Mouse (Mus musculus): ENCODE data around the gene Hinfp. TPM values are rescaled to one million over a fixed set of nuclear protein-coding genes. Genes with fewer than 3 reads are reported as not detected.

The Hinfp gene
- polyA plus RNA-seq, 1 experiment: 21.6 TPM

DNA sequence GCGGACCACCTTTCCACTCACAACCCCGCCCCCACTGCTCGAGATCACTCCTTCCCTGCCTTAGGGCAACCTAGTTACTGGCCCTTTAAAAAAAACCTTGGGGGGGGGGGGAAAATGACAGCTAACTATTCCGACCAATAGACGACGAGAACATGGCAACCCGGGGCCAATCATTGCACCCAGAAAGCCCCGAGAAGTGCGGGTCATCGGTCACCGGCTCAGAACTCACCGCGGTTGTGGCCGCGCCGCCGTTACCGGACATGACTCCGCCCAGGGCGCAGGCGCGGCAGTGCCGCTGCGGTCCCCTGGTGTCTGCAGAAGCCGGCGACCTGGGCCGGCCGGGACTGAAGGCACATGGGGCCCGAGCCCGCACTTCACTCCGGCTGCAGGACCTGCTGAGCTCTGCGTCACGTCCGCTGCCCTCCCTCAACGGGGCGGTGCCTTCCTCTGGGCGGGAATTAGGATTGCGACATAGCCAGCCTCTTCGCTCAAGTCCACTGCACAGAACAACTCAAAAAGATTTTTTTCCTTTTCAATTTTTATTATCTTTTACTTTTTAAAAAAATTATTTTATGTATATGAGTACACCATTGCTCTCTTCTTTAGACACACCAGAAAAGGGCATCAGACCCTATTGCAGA lies 38.4 kb upstream of the Hinfp start, which contains the start of gene Hmbs:
Gene Hmbs (minus strand): TSS at position 448 of the 641 bp plus-strand sequence.
- peak within 1 kb of the TSS; percentile 99 for H3K27ac ChIP-seq (ENCODE audit: control insufficient read depth, insufficient read depth, low read depth, low read length, poor library complexity)
- H3K4me3 ChIP-seq (replicated peaks; ENCODE audit: control insufficient read depth, low read depth, low read length): peak within 1 kb of the TSS; percentile 83
- WGBS: under 1% methylated on average over 39 of the region's 39 CpGs
- peak; percentile 82; the same call in 1 of the 2 replicates for TF ChIP-seq POLR2A (IDR thresholded peaks at IDR 0.05; ENCODE audit: borderline replicate concordance, control insufficient read depth, low read depth, low read length)
- TF ChIP-seq CTCF (IDR thresholded peaks at IDR 0.05; ENCODE audit: control insufficient read depth, insufficient read depth, low read length): 0 out of 2 replicates have a peak, but pooled peaks have one; percentile 3
- H3K4me1 ChIP-seq (ENCODE audit: control insufficient read depth, insufficient read depth, low read length): no peaks in the 10 kb centered on the region

DNA sequence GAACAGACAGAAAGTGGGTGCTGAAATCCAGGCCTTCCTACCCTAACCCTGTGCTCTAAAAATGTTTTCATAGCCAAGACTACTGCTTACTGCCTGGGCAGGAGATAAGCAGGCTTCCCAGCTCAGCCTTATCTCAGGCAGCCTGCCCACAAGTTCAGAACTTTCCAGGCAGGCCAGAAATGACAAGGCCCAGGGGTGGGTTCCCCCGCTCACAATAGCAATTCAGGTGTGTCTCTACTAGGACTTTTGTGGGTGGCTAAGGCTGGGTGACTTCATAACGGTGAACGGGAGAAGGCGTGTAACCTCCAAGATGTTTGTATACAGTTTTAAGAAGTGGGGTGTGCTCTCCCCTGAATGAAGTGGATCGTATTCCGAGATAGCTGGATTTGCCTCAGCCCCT lies 37.8 kb upstream of the Hinfp start:
- peak overlapping the region; percentile 83 for H3K4me3 ChIP-seq (replicated peaks; ENCODE audit: control insufficient read depth, low read depth, low read length)
- 6% methylated on average over 6 of the region's 6 CpGs for WGBS
- H3K4me1 ChIP-seq (ENCODE audit: control insufficient read depth, insufficient read depth, low read length): no peaks in the 10 kb centered on the region
- peak overlapping the region; percentile 99 for H3K27ac ChIP-seq (ENCODE audit: control insufficient read depth, insufficient read depth, low read depth, low read length, poor library complexity)
- TF ChIP-seq CTCF (IDR thresholded peaks at IDR 0.05; ENCODE audit: control insufficient read depth, insufficient read depth, low read length) (no peak), POLR2A (IDR thresholded peaks at IDR 0.05; ENCODE audit: borderline replicate concordance, control insufficient read depth, low read depth, low read length) (no peak)

DNA sequence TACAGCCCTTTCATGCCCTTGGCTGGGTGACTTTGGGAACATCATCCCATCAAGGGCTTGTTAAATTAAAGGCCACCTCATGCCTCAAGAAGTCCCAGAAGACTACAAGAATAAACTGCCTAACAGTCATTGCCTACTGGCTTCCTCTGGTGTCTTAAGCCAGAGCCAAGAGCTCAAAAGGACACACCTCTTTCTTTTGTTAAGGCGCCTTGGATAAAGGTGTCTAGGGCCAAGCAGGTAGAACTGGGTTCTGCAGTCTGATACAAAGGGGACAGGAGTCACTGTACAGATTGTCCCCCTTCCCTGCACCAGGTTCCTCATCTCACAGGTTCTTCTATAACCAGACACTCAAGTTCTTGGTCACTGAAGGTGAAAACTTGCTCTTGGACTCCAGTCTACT lies 37.1 kb upstream of the Hinfp start:
- TF ChIP-seq CTCF (IDR thresholded peaks at IDR 0.05; ENCODE audit: control insufficient read depth, insufficient read depth, low read length): no peak
- no peak for TF ChIP-seq POLR2A (IDR thresholded peaks at IDR 0.05; ENCODE audit: borderline replicate concordance, control insufficient read depth, low read depth, low read length)
- no peaks in the 10 kb centered on the region for H3K4me1 ChIP-seq (ENCODE audit: control insufficient read depth, insufficient read depth, low read length)
- H3K4me3 ChIP-seq (replicated peaks; ENCODE audit: control insufficient read depth, low read depth, low read length): peak overlapping the region; percentile 46
- WGBS: 61% methylated on average over 1 of the region's 1 CpGs
- peak overlapping the region; percentile 99 for H3K27ac ChIP-seq (ENCODE audit: control insufficient read depth, insufficient read depth, low read depth, low read length, poor library complexity)

GRCm38 (mm10) chr9:44342173-44342572 lies 36.7 kb upstream of the Hinfp start:
- H3K4me3 ChIP-seq (replicated peaks; ENCODE audit: control insufficient read depth, low read depth, low read length): peak overlapping the region; percentile 87
- no peak for TF ChIP-seq CTCF (IDR thresholded peaks at IDR 0.05; ENCODE audit: control insufficient read depth, insufficient read depth, low read length)
- TF ChIP-seq POLR2A (IDR thresholded peaks at IDR 0.05; ENCODE audit: borderline replicate concordance, control insufficient read depth, low read depth, low read length): peak; percentile 99
- no peaks in the 10 kb centered on the region; the same call in 1 of the 2 replicates for H3K4me1 ChIP-seq (ENCODE audit: control insufficient read depth, insufficient read depth, low read length)
- 49% methylated on average over 3 of the region's 3 CpGs for WGBS
- peak overlapping the region; percentile 99 for H3K27ac ChIP-seq (ENCODE audit: control insufficient read depth, insufficient read depth, low read depth, low read length, poor library complexity)

DNA sequence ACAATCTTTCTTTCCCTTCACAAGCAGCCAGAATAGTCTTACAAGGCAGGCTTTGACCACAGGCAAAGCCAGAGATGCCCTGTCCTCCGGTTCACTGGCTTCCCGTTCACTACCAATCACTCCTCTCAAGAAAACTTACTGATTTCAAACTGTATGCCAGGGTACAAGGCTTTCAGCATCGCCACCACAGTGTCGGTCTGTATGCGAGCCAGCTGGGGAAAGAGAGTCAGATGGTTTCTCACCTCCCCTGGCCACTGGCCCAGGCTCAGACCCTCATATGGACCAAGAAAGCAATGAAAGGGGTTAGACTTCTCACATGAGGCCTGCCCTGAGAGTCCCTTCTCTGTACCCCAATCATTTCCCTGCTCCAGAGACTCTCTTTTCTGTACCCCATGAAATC lies 36.0 kb upstream of the Hinfp start:
- 72% methylated on average over 5 of the region's 5 CpGs for WGBS
- peak overlapping the region; percentile 89 for H3K27ac ChIP-seq (ENCODE audit: control insufficient read depth, insufficient read depth, low read depth, low read length, poor library complexity)
- H3K4me3 ChIP-seq (replicated peaks; ENCODE audit: control insufficient read depth, low read depth, low read length): peak overlapping the region; percentile 87
- no peaks in the 10 kb centered on the region; the same call in 1 of the 2 replicates for H3K4me1 ChIP-seq (ENCODE audit: control insufficient read depth, insufficient read depth, low read length)
- TF ChIP-seq POLR2A (IDR thresholded peaks at IDR 0.05; ENCODE audit: borderline replicate concordance, control insufficient read depth, low read depth, low read length): no peak
- TF ChIP-seq CTCF (IDR thresholded peaks at IDR 0.05; ENCODE audit: control insufficient read depth, insufficient read depth, low read length): no peak

DNA sequence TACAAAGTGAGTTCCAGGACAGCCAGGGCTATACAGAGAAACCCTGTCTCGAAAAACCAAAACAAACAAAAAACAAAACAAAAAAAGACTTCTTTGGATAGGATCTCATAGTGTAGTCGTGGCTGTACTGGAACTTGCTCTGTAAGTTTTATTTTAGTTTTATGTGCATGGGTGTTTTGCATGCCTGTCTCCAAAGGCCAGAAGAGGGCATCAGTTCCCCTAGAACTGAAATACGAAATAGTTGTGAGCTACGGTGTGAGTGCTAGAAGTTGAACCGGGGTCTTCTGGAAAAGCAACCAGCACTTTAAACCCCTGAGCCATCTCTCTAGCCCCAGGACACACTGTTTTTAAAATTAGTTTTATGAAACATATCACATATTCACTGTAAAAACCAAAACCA lies 33.1 kb upstream of the Hinfp start:
- peak overlapping the region; percentile 44; the same call in 1 of the 2 replicates for H3K27ac ChIP-seq (ENCODE audit: control insufficient read depth, insufficient read depth, low read depth, low read length, poor library complexity)
- TF ChIP-seq CTCF (IDR thresholded peaks at IDR 0.05; ENCODE audit: control insufficient read depth, insufficient read depth, low read length) (no peak), POLR2A (IDR thresholded peaks at IDR 0.05; ENCODE audit: borderline replicate concordance, control insufficient read depth, low read depth, low read length) (no peak)
- H3K4me3 ChIP-seq (replicated peaks; ENCODE audit: control insufficient read depth, low read depth, low read length): peak overlapping the region; percentile 58
- 72% methylated on average over 5 of the region's 5 CpGs for WGBS
- no peaks in the 10 kb centered on the region; the same call in 1 of the 2 replicates for H3K4me1 ChIP-seq (ENCODE audit: control insufficient read depth, insufficient read depth, low read length)

GRCm38 (mm10) chr9:44337436-44338169 lies 32.1 kb upstream of the Hinfp start:
- 84% methylated on average over 9 of the region's 9 CpGs for WGBS
- Histone ChIP-seq H3K27ac (ENCODE audit: control insufficient read depth, insufficient read depth, low read depth, low read length, poor library complexity) (peak overlapping the region; percentile 43; the same call in 1 of the 2 replicates), H3K4me3 (replicated peaks; ENCODE audit: control insufficient read depth, low read depth, low read length) (peak overlapping the region; percentile 72), H3K4me1 (ENCODE audit: control insufficient read depth, insufficient read depth, low read length) (no peaks in the 10 kb centered on the region; the same call in 1 of the 2 replicates)
- TF ChIP-seq POLR2A (IDR thresholded peaks at IDR 0.05; ENCODE audit: borderline replicate concordance, control insufficient read depth, low read depth, low read length) (peak; percentile 13; the same call in 1 of the 2 replicates), CTCF (IDR thresholded peaks at IDR 0.05; ENCODE audit: control insufficient read depth, insufficient read depth, low read length) (no peak)

GRCm38 (mm10) chr9:44336964-44337363 lies 31.5 kb upstream of the Hinfp start:
- TF ChIP-seq POLR2A (IDR thresholded peaks at IDR 0.05; ENCODE audit: borderline replicate concordance, control insufficient read depth, low read depth, low read length) (no peak), CTCF (IDR thresholded peaks at IDR 0.05; ENCODE audit: control insufficient read depth, insufficient read depth, low read length) (no peak)
- H3K4me3 ChIP-seq (replicated peaks; ENCODE audit: control insufficient read depth, low read depth, low read length): peak overlapping the region; percentile 72
- 41% methylated on average over 3 of the region's 3 CpGs for WGBS
- H3K27ac ChIP-seq (ENCODE audit: control insufficient read depth, insufficient read depth, low read depth, low read length, poor library complexity): no peak overlapping the region
- no peaks in the 10 kb centered on the region; the same call in 1 of the 2 replicates for H3K4me1 ChIP-seq (ENCODE audit: control insufficient read depth, insufficient read depth, low read length)

Data from bone marrow, adult 2 months (tissue).